Mouse (Mus musculus) liver, embryonic 14.5 days (tissue): ENCODE data around the gene Thap3.

Experiments used
- CTCF ChIP-seq: IDR thresholded peaks from 2 replicates; pipeline ENCODE4 v1.5.1; 2016; ENCODE audit warnings: antibody characterized with exemption, low read depth, control low read depth
- EP300 ChIP-seq: IDR thresholded peaks from 2 replicates; pipeline ENCODE4 v1.6.1; 2016; ENCODE audit warnings: antibody characterized with exemption, low read depth

GRCm38 (mm10) chr4:152008622-152009075 lies 19.9 kb upstream of the Thap3 start, which contains the start of gene Klhl21:
- TF ChIP-seq EP300, result no peak
- TF ChIP-seq CTCF, result no peak
